Mouse (Mus musculus) embryo, embryonic 10.5 days (tissue): Measurements from ENCODE around the gene Gm20696.
A peak's percentile ranks its signal among the peaks of the same experiment; 100 is the strongest.

ENCODE experiments used
- DNase-seq: peaks from one replicate; pipeline ENCODE4 v3.0.0-alpha.2; 2015; ENCODE audit warnings: low spot score

Gm20696 gene

GRCm38 (mm10) chr6:99484197-99484725 lies 182.3 kb downstream of the Gm20696 start:
- DNase-seq: no peak

- peak; percentile 50 for DNase-seq
Measured at GRCm38 (mm10) chr6:99483556-99483955, 183.0 kb downstream of the Gm20696 start.

- DNase-seq: peak; percentile 39
Measured at GRCm38 (mm10) chr6:99481568-99481967, 185.0 kb downstream of the Gm20696 start.

DNA sequence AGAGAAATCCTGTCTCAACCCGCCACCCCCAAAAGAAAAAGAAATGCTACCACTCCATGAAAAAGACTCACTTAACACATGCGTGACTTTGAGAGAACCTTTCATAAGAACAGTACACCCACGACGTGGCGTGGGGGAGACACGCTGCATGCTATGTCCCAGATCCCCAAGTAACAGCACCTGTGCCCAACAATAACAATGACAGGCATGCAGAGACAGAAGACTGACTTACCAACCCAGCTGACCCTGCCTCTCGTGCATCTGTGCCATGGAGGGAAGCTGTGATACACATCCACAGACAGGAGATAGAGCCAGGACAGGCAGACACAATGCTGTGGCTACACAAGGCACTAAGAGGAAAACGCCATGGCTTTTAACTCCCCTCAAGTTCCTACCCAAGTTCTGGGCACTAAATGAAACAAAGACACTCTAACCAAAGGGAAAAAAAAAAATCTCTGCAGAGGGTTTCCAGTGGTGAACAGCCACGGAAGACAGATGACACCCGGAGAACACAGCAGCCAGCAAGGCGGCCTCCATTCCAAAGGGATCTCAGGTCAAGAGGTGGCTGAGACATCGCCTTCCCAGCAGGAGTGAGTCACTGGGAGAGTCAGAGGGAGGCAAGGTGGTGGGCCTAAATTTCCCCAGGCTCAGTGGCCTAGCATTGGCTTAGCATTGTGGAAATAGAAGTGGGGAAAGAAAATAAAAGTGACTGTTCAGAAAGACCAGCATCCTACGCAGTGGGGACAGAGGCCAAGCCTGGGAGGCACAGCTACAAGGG lies 187.5 kb downstream of the Gm20696 start:
- DNase-seq: no peak

- no peak for DNase-seq
Measured at GRCm38 (mm10) chr6:99475040-99475439, 191.6 kb downstream of the Gm20696 start.

- no peak for DNase-seq
Measured at GRCm38 (mm10) chr6:99470906-99471305, 195.7 kb downstream of the Gm20696 start.

DNA sequence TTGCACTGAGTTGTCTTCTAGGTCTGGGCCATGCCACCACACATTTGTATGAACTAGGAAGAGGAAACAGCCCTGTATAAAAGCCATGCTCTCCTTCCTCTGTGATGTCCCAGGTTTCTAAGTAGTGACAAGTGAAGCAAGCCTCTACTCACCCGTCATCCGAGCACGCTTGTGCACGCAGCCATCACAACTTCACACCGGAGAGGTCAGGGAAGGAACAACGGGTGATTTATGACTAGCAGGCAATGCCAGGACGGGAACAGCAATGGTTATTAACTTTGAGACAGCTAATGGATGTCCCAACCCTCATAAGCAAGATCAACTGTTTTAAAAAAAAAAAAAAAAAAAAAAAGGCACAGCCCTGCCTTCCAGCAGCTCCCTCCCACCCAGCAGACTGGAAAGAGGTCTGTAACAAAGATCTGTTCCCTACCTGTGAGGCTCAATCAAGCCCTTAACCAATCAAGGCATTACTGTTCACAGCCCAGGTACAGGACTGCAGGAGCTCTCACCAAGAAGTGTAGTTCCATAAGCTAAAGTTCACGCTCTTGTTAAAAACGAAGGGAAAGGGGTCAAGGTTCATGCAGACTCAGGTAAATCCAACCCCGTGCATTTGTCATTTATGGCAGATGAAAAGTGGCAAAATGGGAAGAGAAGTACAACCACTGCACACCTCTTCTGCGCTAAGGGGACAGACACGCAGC lies 197.3 kb downstream of the Gm20696 start:
- peak; percentile 26 for DNase-seq

DNA sequence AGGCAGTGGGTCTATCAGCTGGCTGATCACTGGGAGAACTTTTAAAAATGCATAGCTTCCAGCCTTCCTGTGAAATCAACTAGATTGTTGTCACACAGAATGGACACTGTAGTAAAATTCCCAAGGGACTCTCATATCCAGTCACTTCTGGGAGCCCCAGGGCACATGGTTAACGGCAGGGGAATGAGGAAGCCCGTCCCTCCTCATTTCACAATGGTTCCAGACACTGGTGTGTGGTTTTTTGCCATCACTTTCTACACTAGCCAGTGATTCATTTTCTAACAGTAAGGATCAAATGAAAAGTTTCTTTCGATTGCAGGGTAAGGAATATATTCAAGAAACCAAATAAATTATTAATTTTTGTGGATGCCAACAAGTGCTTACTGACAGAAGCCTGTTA lies 198.8 kb downstream of the Gm20696 start:
- no peak for DNase-seq

DNA sequence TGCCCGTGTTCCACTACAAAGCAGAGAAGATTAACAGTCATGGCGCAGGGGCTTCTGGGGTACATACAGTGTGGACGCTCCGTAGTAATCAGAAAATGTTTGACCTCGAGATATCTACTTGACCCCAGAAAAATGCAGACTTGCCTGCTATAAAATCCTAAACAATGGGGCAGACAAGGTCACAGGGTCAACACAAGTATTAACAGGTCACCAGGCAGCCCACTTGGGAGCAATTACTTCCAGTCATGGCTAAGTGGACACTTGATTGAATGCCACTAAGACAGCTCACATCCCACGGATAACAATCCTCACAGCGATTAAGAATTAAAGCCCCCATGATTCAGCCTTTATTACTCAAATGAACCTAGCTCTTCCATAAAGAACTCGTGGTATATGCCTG lies 199.5 kb downstream of the Gm20696 start:
- peak; percentile 74 for DNase-seq

GRCm38 (mm10) chr6:99466354-99466753 lies 200.2 kb downstream of the Gm20696 start:
- DNase-seq: no peak

DNA sequence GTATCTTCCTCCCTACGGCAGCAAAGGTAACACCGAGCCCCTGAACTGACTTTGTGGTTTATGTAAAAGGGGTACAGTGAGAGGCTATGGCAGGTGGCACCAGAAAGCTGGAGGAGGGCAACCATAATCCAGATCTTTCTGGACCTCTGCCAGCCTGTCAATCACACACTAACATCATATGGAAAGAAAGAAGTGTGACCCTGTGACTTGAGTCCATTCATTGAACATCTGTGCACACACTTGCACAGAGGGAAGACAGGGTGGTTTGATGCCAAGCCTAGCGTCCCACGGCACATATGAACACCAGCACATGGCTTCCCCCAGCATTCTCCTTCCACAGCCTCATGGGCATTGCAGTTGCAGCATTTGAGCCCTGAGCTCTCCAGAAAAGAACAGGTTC lies 202.1 kb downstream of the Gm20696 start:
- no peak for DNase-seq

GRCm38 (mm10) chr6:99463906-99464305 lies 202.7 kb downstream of the Gm20696 start:
- DNase-seq: no peak

DNA sequence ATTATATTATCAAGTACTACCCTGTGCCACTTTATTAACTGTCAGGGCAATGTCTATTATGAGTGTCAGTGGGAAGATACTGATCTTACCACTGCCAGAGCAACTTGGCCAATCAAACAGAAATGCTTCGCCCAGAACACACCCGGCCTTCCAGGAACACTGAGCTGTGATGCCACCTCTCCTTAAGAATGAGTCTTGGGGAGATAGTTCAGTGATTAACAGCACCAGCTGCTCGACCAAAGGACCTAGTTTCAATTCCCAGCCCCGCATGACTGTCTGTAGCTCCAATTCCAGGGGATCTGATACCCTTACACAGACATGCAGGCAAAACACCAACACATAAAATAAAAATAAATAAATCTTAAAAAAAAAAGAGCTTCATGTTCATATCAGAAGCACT lies 207.8 kb downstream of the Gm20696 start:
- no peak for DNase-seq

- no peak for DNase-seq
Measured at GRCm38 (mm10) chr6:99453763-99454520, 212.7 kb downstream of the Gm20696 start.

- no peak for DNase-seq
Measured at GRCm38 (mm10) chr6:99452638-99453185, 213.9 kb downstream of the Gm20696 start.

DNA sequence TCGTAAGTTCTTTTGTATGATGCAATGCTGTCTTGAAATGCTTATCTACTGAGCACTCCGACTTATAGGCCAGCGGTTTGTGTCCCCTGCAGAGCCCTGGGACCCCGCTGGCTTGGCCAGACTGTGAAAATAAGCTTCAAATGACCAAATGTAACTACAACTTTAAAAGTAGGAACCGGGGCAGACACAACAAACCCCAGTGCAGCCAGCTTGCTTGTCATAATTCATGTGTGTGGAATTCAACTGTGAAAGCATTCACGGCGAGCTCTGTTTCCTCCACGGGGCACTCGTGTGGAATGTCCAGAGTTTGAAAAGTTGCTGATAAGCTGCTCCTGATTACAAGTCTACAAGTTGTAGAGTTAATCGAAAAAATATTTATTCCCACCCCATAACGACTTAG lies 215.1 kb downstream of the Gm20696 start:
- peak; percentile 36 for DNase-seq

- no peak for DNase-seq
Measured at GRCm38 (mm10) chr6:99447447-99447846, 219.2 kb downstream of the Gm20696 start.

GRCm38 (mm10) chr6:99446801-99447415 lies 219.7 kb downstream of the Gm20696 start:
- DNase-seq: no peak

- DNase-seq: no peak
Measured at GRCm38 (mm10) chr6:99443460-99443859, 223.1 kb downstream of the Gm20696 start.

DNA sequence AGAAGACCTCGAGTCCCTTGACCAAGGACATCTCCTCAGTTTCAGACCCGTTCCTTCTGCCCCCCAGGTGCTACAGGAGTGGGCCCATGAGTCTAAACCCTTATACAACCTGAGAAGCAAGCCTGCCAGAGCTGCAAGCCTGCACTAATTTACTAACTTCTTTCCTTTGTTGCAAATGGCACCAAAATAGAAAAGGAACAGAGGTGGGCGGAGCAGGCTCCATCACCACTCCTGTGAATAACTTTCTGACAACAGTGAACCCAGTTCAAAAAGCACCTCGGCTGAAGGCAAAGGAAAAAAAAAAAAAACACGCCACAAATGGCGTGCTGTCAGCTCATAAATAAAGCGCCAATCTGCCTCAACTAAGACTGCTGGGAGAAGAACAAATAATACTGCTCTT lies 225.5 kb downstream of the Gm20696 start:
- no peak for DNase-seq

GRCm38 (mm10) chr6:99440606-99441005 lies 226.0 kb downstream of the Gm20696 start:
- DNase-seq: no peak

- peak; percentile 65 for DNase-seq
Measured at GRCm38 (mm10) chr6:99439878-99440361, 226.7 kb downstream of the Gm20696 start.
